Mouse (Mus musculus) gonadal fat pad, adult 2 months (tissue): ENCODE data around the gene Nr2c2. TPM values are rescaled to one million over a fixed set of nuclear protein-coding genes. Genes with fewer than 3 reads are reported as not detected.

Experiments used
- polyA plus RNA-seq: library from polyadenylated mRNA; depleted of rRNA; stranded (reverse); fragments of >200 nt; gene quantifications from 2 replicates; pipeline ENCODE4 v1.2.3, GENCODE M21; 2012; rRNA removed

Gene Nr2c2
- polyA plus RNA-seq, 1 experiment = 17.2 TPM

Other genes starting within 250 kb of the Nr2c2 start
- 3.5 and 4.7 TPM in 2 replicates for gene Ccdc174, start 213.3 kb upstream of the Nr2c2 start, polyA plus RNA-seq
- 0.43 and 0.55 TPM in 2 replicates for gene 4930590J08Rik, start 188.6 kb upstream of the Nr2c2 start, polyA plus RNA-seq
- 8.3 and 9.3 TPM in 2 replicates for gene Fgd5, start 112.5 kb upstream of the Nr2c2 start, polyA plus RNA-seq
- 10.6 and 16.7 TPM in 2 replicates for gene Mrps25, start 92.6 kb downstream of the Nr2c2 start, polyA plus RNA-seq
- gene Rbsn, start 123.5 kb downstream of the Nr2c2 start, polyA plus RNA-seq = 10.7 and 11.1 TPM in 2 replicates
- not detected in 2 replicates for gene Trh, start 153.3 kb downstream of the Nr2c2 start, polyA plus RNA-seq